Mouse (Mus musculus): Measurements from ENCODE around the gene Trpc4. TPM values are rescaled to one million over a fixed set of nuclear protein-coding genes. Genes with fewer than 3 reads are reported as not detected.

Trpc4 gene
- 11.3 and 14.2 TPM in 2 replicates for polyA plus RNA-seq (2012; rRNA removed)

- Histone ChIP-seq H3K4me3 (ENCODE audit: insufficient read depth, low read length) (peak within 1 kb of the TSS; percentile 82), H3K4me1 (ENCODE audit: control insufficient read depth, insufficient read depth, low read length) (no peaks in the 10 kb centered on the region), H3K27ac (ENCODE audit: insufficient read depth, low read length) (peak within 1 kb of the TSS; percentile 27)
- no peak for TF ChIP-seq POLR2A (IDR thresholded peaks at IDR 0.05; ENCODE audit: extremely low read depth, insufficient read depth, low read length)
- TF ChIP-seq CTCF (IDR thresholded peaks at IDR 0.05; ENCODE audit: extremely low read depth, insufficient read depth, low read length): no peak
Observed at GRCm38 (mm10) chr3:54155639-54156315, at the start of gene Trpc4. Gene Trpc4, plus strand, starts transcription at chr3:54156035.

GRCm38 (mm10) chr3:54111489-54111888 is 44.3 kb upstream of the Trpc4 start:
- Histone ChIP-seq H3K4me1 (ENCODE audit: control insufficient read depth, insufficient read depth, low read length) (no peaks in the 10 kb centered on the region; the same call in 1 of the 2 replicates), H3K4me3 (ENCODE audit: insufficient read depth, low read length) (no peak overlapping the region), H3K27ac (ENCODE audit: insufficient read depth, low read length) (no peak overlapping the region)
- TF ChIP-seq POLR2A (IDR thresholded peaks at IDR 0.05; ENCODE audit: extremely low read depth, insufficient read depth, low read length): no peak
- no peak for TF ChIP-seq CTCF (IDR thresholded peaks at IDR 0.05; ENCODE audit: extremely low read depth, insufficient read depth, low read length)

GRCm38 (mm10) chr3:54135376-54135775 is 20.5 kb upstream of the Trpc4 start:
- Histone ChIP-seq H3K4me1 (ENCODE audit: control insufficient read depth, insufficient read depth, low read length) (no peaks in the 10 kb centered on the region), H3K4me3 (ENCODE audit: insufficient read depth, low read length) (no peak overlapping the region), H3K27ac (ENCODE audit: insufficient read depth, low read length) (no peak overlapping the region)
- TF ChIP-seq CTCF (IDR thresholded peaks at IDR 0.05; ENCODE audit: extremely low read depth, insufficient read depth, low read length) (no peak), POLR2A (IDR thresholded peaks at IDR 0.05; ENCODE audit: extremely low read depth, insufficient read depth, low read length) (no peak)

GRCm38 (mm10) chr3:54141376-54141775 is 14.5 kb upstream of the Trpc4 start:
- Histone ChIP-seq H3K4me3 (ENCODE audit: insufficient read depth, low read length) (no peak overlapping the region), H3K27ac (ENCODE audit: insufficient read depth, low read length) (no peak overlapping the region), H3K4me1 (ENCODE audit: control insufficient read depth, insufficient read depth, low read length) (no peaks in the 10 kb centered on the region)
- TF ChIP-seq CTCF (IDR thresholded peaks at IDR 0.05; ENCODE audit: extremely low read depth, insufficient read depth, low read length) (no peak), POLR2A (IDR thresholded peaks at IDR 0.05; ENCODE audit: extremely low read depth, insufficient read depth, low read length) (no peak)

- Histone ChIP-seq H3K4me3 (ENCODE audit: insufficient read depth, low read length) (peak overlapping the region; percentile 82), H3K4me1 (ENCODE audit: control insufficient read depth, insufficient read depth, low read length) (no peaks in the 10 kb centered on the region), H3K27ac (ENCODE audit: insufficient read depth, low read length) (no peak overlapping the region)
- TF ChIP-seq POLR2A (IDR thresholded peaks at IDR 0.05; ENCODE audit: extremely low read depth, insufficient read depth, low read length) (no peak), CTCF (IDR thresholded peaks at IDR 0.05; ENCODE audit: extremely low read depth, insufficient read depth, low read length) (peak; percentile 72)
Observed at GRCm38 (mm10) chr3:54154844-54155638, 794 bp upstream of the Trpc4 start.

- peak overlapping the region; percentile 27 for H3K27ac ChIP-seq (ENCODE audit: insufficient read depth, low read length)
- TF ChIP-seq POLR2A (IDR thresholded peaks at IDR 0.05; ENCODE audit: extremely low read depth, insufficient read depth, low read length): no peak
- TF ChIP-seq CTCF (IDR thresholded peaks at IDR 0.05; ENCODE audit: extremely low read depth, insufficient read depth, low read length): no peak
- peak overlapping the region; percentile 82 for H3K4me3 ChIP-seq (ENCODE audit: insufficient read depth, low read length)
- H3K4me1 ChIP-seq (ENCODE audit: control insufficient read depth, insufficient read depth, low read length): no peaks in the 10 kb centered on the region
Observed at GRCm38 (mm10) chr3:54156316-54157000, 623 bp downstream of the Trpc4 start.

GRCm38 (mm10) chr3:54170701-54171100 is 14.9 kb downstream of the Trpc4 start:
- H3K4me3 ChIP-seq (ENCODE audit: insufficient read depth, low read length): no peak overlapping the region
- H3K4me1 ChIP-seq (ENCODE audit: control insufficient read depth, insufficient read depth, low read length): no peaks in the 10 kb centered on the region
- TF ChIP-seq CTCF (IDR thresholded peaks at IDR 0.05; ENCODE audit: extremely low read depth, insufficient read depth, low read length): no peak
- TF ChIP-seq POLR2A (IDR thresholded peaks at IDR 0.05; ENCODE audit: extremely low read depth, insufficient read depth, low read length): no peak
- H3K27ac ChIP-seq (ENCODE audit: insufficient read depth, low read length): no peak overlapping the region

- no peaks in the 10 kb centered on the region for H3K4me1 ChIP-seq (ENCODE audit: control insufficient read depth, insufficient read depth, low read length)
- H3K27ac ChIP-seq (ENCODE audit: insufficient read depth, low read length): no peak overlapping the region
- no peak for TF ChIP-seq POLR2A (IDR thresholded peaks at IDR 0.05; ENCODE audit: extremely low read depth, insufficient read depth, low read length)
- TF ChIP-seq CTCF (IDR thresholded peaks at IDR 0.05; ENCODE audit: extremely low read depth, insufficient read depth, low read length): no peak
- no peak overlapping the region for H3K4me3 ChIP-seq (ENCODE audit: insufficient read depth, low read length)
Observed at GRCm38 (mm10) chr3:54177296-54177695, 21.5 kb downstream of the Trpc4 start.

GRCm38 (mm10) chr3:54190932-54191668 is 35.3 kb downstream of the Trpc4 start:
- no peak overlapping the region for H3K4me3 ChIP-seq (ENCODE audit: insufficient read depth, low read length)
- TF ChIP-seq CTCF (IDR thresholded peaks at IDR 0.05; ENCODE audit: extremely low read depth, insufficient read depth, low read length) (no peak), POLR2A (IDR thresholded peaks at IDR 0.05; ENCODE audit: extremely low read depth, insufficient read depth, low read length) (no peak)
- H3K4me1 ChIP-seq (ENCODE audit: control insufficient read depth, insufficient read depth, low read length): no peaks in the 10 kb centered on the region
- H3K27ac ChIP-seq (ENCODE audit: insufficient read depth, low read length): no peak overlapping the region
